Mouse (Mus musculus): ENCODE data around the gene Camkmt.

DNA sequence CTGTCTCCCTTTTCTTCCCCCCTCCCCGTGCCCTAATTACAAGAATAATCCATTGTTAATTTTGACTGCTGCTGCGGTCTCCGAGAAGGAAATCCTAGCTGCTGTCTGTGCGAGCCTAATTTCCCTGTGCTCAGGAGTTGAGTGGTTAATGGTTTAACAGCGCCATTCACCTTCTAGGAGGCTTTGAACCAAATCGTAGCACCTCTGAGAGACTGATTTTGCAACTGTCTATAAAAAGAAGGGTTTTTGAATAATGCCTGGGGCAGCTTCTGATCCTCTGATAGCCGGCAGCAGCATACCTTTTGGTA is 99.7 kb downstream of the Camkmt start:
- TF ChIP-seq ZNF384 (IDR thresholded peaks at IDR 0.05; ENCODE audit: low read depth, low read length) (no peak), MAFK (IDR thresholded peaks at IDR 0.05; ENCODE audit: insufficient read depth, low read depth, low read length) (no peak), CHD2 (IDR thresholded peaks at IDR 0.05; ENCODE audit: low read depth, low read length) (no peak)

All from ES-E14 (cell line).